ENCODE assay signal across 17 mouse cellular contexts in the genomic region with DNA sequence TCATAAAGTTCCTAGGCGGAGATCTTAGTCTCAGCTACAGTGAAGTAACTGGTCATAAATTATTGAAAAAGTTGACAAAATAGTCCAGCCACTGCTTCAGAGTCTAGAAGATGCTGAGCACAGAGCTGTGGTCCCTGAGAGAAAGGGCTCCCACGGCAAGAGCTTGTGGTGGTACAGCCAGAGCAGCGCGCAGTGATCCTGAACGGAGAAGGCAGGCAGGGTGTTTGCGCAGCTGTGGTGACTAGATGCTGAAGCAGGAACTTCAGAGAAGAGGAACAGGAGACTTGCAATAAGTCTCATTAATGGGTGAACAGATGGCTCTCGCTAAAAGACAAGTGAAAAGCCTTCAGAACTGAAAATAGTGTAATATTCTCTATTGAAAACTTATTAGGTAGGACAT.
DNase-seq lines count a peak whose midpoint lies in the region; ATAC-seq and TF ChIP-seq lines count a peak whose summit lies in the region.
"Had no signal": no experiment of that assay in that cellular context is flagged by ENCODE, and none has a peak within 500 bp of the region (broad histone marks: within the 10 kb centered on the region; RNA-seq: fewer than 3 reads in every experiment).

No protein-coding gene starts in this region.

- H3K9me3 ChIP-seq in hindbrain, embryonic 10.5 days: no peaks in the 10 kb centered on the region
- H3K9me3 ChIP-seq in hindbrain, postnatal 0 days (ENCODE audit: low read length): no peaks in the 10 kb centered on the region
- H3K9me3 ChIP-seq in kidney, embryonic 16.5 days (ENCODE audit: low read length): no peaks in the 10 kb centered on the region
- H3K9me3 ChIP-seq: liver, embryonic 15.5 days had no signal

- no peaks in the 10 kb centered on the region for H3K36me3 ChIP-seq in hindbrain, embryonic 10.5 days
- H3K36me3 ChIP-seq in hindbrain, postnatal 0 days (ENCODE audit: insufficient read depth, low read length): no peaks in the 10 kb centered on the region
- no peaks in the 10 kb centered on the region for H3K36me3 ChIP-seq in kidney, embryonic 16.5 days (ENCODE audit: insufficient read depth, low read length)
- H3K36me3 ChIP-seq: liver, embryonic 15.5 days had no signal

- ATAC-seq in hindbrain, postnatal 0 days: no peak
- ATAC-seq in common myeloid progenitor, adult 5-6 weeks (replicated peaks; ENCODE audit: low read depth, poor library complexity, severe bottlenecking): peak; percentile 93
- peak; percentile 84 for ATAC-seq in kidney, embryonic 16.5 days (ENCODE audit: low FRiP score, low TSS enrichment)
- ATAC-seq: forebrain, postnatal 0 days had no signal

- H3K4me2 ChIP-seq in hindbrain, postnatal 0 days (ENCODE audit: low read depth, low read length): no peak overlapping the region
- no peak overlapping the region for H3K4me2 ChIP-seq in kidney, embryonic 16.5 days (replicated peaks; ENCODE audit: low read depth, low read length)
- H3K4me2 ChIP-seq: hindbrain, embryonic 14.5 days; liver, embryonic 15.5 days had no signal

- H3K4me1 ChIP-seq in hindbrain, embryonic 10.5 days (replicated peaks): peaks cover 12% of the 10 kb centered on the region; the same call in 1 of the 2 replicates
- no peaks in the 10 kb centered on the region for H3K4me1 ChIP-seq in hindbrain, postnatal 0 days (ENCODE audit: insufficient read depth, low read length)
- H3K4me1 ChIP-seq in kidney, embryonic 16.5 days (ENCODE audit: insufficient read depth, low read length): 0 out of 2 replicates have a peak, but pooled peaks cover 4% of the 10 kb centered on the region
- H3K4me1 ChIP-seq: liver, embryonic 15.5 days had no signal

- no peak for DNase-seq in hindbrain, embryonic 10.5 days (ENCODE audit: low spot score)
- DNase-seq in hindbrain, postnatal 0 days (ENCODE audit: low spot score): no peak
- DNase-seq in mesoderm, embryonic 11.5 days (ENCODE audit: low read depth, low spot score): peak; percentile 57
- no peak for DNase-seq in right cerebral cortex, adult 2 months (ENCODE audit: low spot score in 2 of 2)
- no peak for DNase-seq in adrenal gland, adult 8-10 months
- DNase-seq in cerebellum, adult 9-10 months: no peak
- DNase-seq: adrenal gland, postnatal 10 days; cerebellum, postnatal 25 days; forebrain, postnatal 0 days; gastrocnemius, postnatal 36 days; right cerebral cortex, postnatal 25 days; thymus, postnatal 36 days had no signal

- H3K4me3 ChIP-seq in hindbrain, embryonic 10.5 days: no peak overlapping the region
- no peak overlapping the region for H3K4me3 ChIP-seq in hindbrain, postnatal 0 days (ENCODE audit: low read length)
- H3K4me3 ChIP-seq in kidney, embryonic 16.5 days (ENCODE audit: low read length): no peak overlapping the region
- H3K4me3 ChIP-seq: liver, embryonic 15.5 days had no signal

- H3K27me3 ChIP-seq in hindbrain, embryonic 10.5 days (ENCODE audit: insufficient read depth, poor library complexity, severe bottlenecking): no peaks in the 10 kb centered on the region
- no peaks in the 10 kb centered on the region for H3K27me3 ChIP-seq in hindbrain, postnatal 0 days (ENCODE audit: insufficient read depth, low read length)
- no peaks in the 10 kb centered on the region for H3K27me3 ChIP-seq in kidney, embryonic 16.5 days (ENCODE audit: insufficient read depth, low read length)
- H3K27me3 ChIP-seq: liver, embryonic 15.5 days had no signal

- TF ChIP-seq CTCF in hindbrain, postnatal 0 days (IDR thresholded peaks at IDR 0.05; ENCODE audit: low read depth): no peak

- WGBS in hindbrain, embryonic 10.5 days: 83% methylated on average over 7 of the region's 7 CpGs
- 83% methylated on average over 7 of the region's 7 CpGs for WGBS in hindbrain, postnatal 0 days
- WGBS in kidney, embryonic 16.5 days: 63% methylated on average over 7 of the region's 7 CpGs

- no peak overlapping the region for H3K9ac ChIP-seq in hindbrain, postnatal 0 days (replicated peaks; ENCODE audit: low read length)
- H3K9ac ChIP-seq in kidney, embryonic 16.5 days (replicated peaks; ENCODE audit: low read length): no peak overlapping the region
- H3K9ac ChIP-seq: forebrain, postnatal 0 days; hindbrain, embryonic 14.5 days; liver, embryonic 15.5 days had no signal

- H3K27ac ChIP-seq in hindbrain, embryonic 10.5 days: 0 out of 2 replicates have a peak overlapping the region, but pooled peaks have one; percentile 35
- no peak overlapping the region for H3K27ac ChIP-seq in hindbrain, postnatal 0 days
- H3K27ac ChIP-seq in kidney, embryonic 16.5 days (ENCODE audit: low read length): 0 out of 2 replicates have a peak overlapping the region, but pooled peaks have one; percentile 34
- H3K27ac ChIP-seq: hindbrain, embryonic 14.5 days; liver, embryonic 15.5 days; macrophage had no signal
